Mouse (Mus musculus) myocyte (in vitro differentiated cells): ENCODE measurements at regions not wholly inside any gene's neighbourhood (a gene's known extent, or its start where the extent isn't known, plus 50 kb on each side); places are given as distances from the start of the nearest gene placed in this dataset.

Experiments
- CEBPB ChIP-seq: IDR thresholded peaks from 2 replicates; pipeline ENCODE4 v1.6.1; 2011; ENCODE audit warnings: mild to moderate bottlenecking, moderate library complexity; ENCODE audit not compliant: poor library complexity, insufficient read depth, severe bottlenecking
- E2F4 ChIP-seq: IDR thresholded peaks from one replicate; pipeline ENCODE4 v1.6.1; 2011; ENCODE audit warnings: mild to moderate bottlenecking, control low read depth, moderate library complexity; ENCODE audit not compliant: insufficient read depth
- MAX ChIP-seq: IDR thresholded peaks from one replicate; pipeline ENCODE4 v1.6.1; 2011; ENCODE audit warnings: low read depth, mild to moderate bottlenecking, control low read depth
- MYOG ChIP-seq, 3 experiments: IDR thresholded peaks; one replicate each; pipeline ENCODE4 v1.6.1; 2011; ENCODE audit warnings: control low read depth in 2 of 3, low read depth in 2 of 3, mild to moderate bottlenecking in 2 of 3; ENCODE audit not compliant: insufficient read length in 2 of 3, control insufficient read depth in 1 of 3, insufficient read depth in 1 of 3
- POLR2A ChIP-seq: IDR thresholded peaks from one replicate; pipeline ENCODE4 v1.6.1; 2011; ENCODE audit warnings: low read depth, mild to moderate bottlenecking, control low read depth, moderate library complexity; ENCODE audit not compliant: insufficient read length
- POLR2AphosphoS2 ChIP-seq: IDR thresholded peaks from one replicate; pipeline ENCODE4 v1.6.1; 2011; ENCODE audit warnings: low read depth, control low read depth; ENCODE audit not compliant: insufficient read length
- REST ChIP-seq: IDR thresholded peaks from one replicate; pipeline ENCODE4 v1.6.1; 2011; ENCODE audit warnings: mild to moderate bottlenecking, control low read depth, moderate library complexity; ENCODE audit not compliant: insufficient read depth, insufficient read length
- SRF ChIP-seq: IDR thresholded peaks from one replicate; pipeline ENCODE4 v1.6.1; 2011; ENCODE audit warnings: low read depth; ENCODE audit not compliant: control insufficient read depth, insufficient read length
- TCF12 ChIP-seq: IDR thresholded peaks from one replicate; pipeline ENCODE4 v1.6.1; 2011; ENCODE audit warnings: mild to moderate bottlenecking, control low read depth; ENCODE audit not compliant: poor library complexity, insufficient read depth, severe bottlenecking
- USF1 ChIP-seq: IDR thresholded peaks from one replicate; pipeline ENCODE4 v1.6.1; 2011; ENCODE audit warnings: low read depth, mild to moderate bottlenecking, control low read depth, moderate library complexity

GRCm38 (mm10) chr14:25365226-25365800, 93.7 kb upstream of the Zmiz1 start:
- TF ChIP-seq REST (no peak), MYOG (IDR thresholded peaks at IDR 0.05; ENCODE audit: control insufficient read depth in 1 of 3, insufficient read depth in 1 of 3, insufficient read length in 2 of 3, low read depth in 2 of 3) (no peak), MAX (no peak), POLR2A (no peak), E2F4 (no peak), USF1 (peak; percentile 74), CEBPB (no peak), SRF (no peak), POLR2AphosphoS2 (no peak), TCF12 (no peak)
